Mouse (Mus musculus) G1E (cell line): ENCODE measurements around the gene Lgals7.

Experiments
- CTCF ChIP-seq: IDR thresholded peaks from 2 replicates; pipeline ENCODE4 v1.5.1; 2012; ENCODE audit warnings: low read depth, low read length, inconsistent platforms, mixed read lengths
- GATA1 ChIP-seq: IDR thresholded peaks from 2 replicates; pipeline ENCODE4 v1.6.1; 2012; ENCODE audit warnings: borderline replicate concordance, low read length, inconsistent platforms, mixed read lengths
- POLR2AphosphoS5 ChIP-seq: IDR thresholded peaks from 2 replicates; pipeline ENCODE4 v1.6.1; 2012; ENCODE audit warnings: low read depth, low read length, inconsistent platforms; ENCODE audit not compliant: insufficient replicate concordance
- TAL1 ChIP-seq: conservative IDR thresholded peaks from 2 replicates; pipeline ENCODE4 v1.6.1; 2012; ENCODE audit warnings: low read depth, low read length, inconsistent platforms, mixed read lengths

DNA sequence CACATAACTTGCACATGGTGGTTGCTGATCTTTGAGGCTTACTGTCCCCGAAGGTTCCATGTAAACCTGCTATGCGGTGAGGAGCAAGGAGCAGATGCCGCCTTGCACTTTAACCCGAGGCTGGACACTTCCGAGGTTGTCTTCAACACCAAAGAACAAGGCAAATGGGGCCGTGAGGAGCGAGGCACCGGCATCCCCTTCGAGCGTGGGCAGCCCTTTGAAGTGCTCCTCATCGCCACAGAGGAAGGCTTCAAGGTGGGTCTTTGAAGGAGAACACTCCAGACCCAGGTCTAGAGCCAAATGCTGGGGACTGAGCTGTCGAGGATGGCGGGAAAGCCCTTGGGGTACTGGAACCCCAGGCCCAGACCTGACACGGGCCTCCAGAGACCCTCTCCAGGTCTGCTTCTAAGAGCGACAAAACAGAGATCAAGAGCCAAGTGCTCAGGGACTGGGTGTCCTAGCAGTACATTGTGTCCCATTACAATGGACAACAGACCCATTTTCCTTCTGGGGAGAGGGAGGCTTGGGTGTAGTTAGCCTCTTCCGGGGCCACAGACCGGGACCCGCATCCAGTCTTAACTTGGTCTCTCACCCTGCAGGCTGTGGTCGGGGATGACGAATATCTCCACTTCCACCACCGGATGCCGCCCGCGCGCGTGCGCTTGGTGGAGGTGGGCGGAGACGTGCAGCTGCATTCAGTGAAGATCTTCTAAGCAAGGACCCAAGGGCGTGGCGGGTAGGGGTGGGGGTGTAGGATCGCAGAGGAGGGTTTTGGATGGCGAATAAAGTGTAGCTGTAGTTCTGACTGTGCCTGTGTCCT, 2.0 kb downstream of the Lgals7 start:
- TF ChIP-seq CTCF (no peak), POLR2AphosphoS5 (no peak), TAL1 (no peak), GATA1 (no peak)
